Mouse (Mus musculus): ENCODE data around the gene Lrrd1. TPM values are rescaled to one million over a fixed set of nuclear protein-coding genes. Genes with fewer than 3 reads are reported as not detected.

Lrrd1 gene
- total RNA-seq, 2 experiments from 2014 or later, result 0.08 TPM; not detected in 1

Other genes starting within 250 kb of the Lrrd1 start
- gene Pex1, start 249.1 kb upstream of the Lrrd1 start, total RNA-seq (2021), result 1 to 10 TPM; 6.4 to 7.1 TPM
- gene Rbm48, start 248.6 kb upstream of the Lrrd1 start, total RNA-seq (2021), result 1 to 10 TPM; 4.3 to 4.7 TPM
- gene Tmbim7, start 194.0 kb upstream of the Lrrd1 start, total RNA-seq (2021), result not detected
- gene Gatad1, start 188.0 kb upstream of the Lrrd1 start, total RNA-seq (2021), result 10 to 100 TPM; 70.8 to 78.5 TPM
- gene Ankib1, start 42.2 kb upstream of the Lrrd1 start, total RNA-seq (2021), result 10 to 100 TPM; 14.5 to 17.3 TPM
- gene Krit1, start 42.0 kb upstream of the Lrrd1 start, total RNA-seq (2021), result 10 to 100 TPM; 14.5 to 15.3 TPM
- 1 to 10 TPM; 1.3 TPM for gene Mterf1a, start 48.8 kb downstream of the Lrrd1 start, total RNA-seq (2021)
- 10 to 100 TPM; 37.2 to 45.0 TPM for gene Akap9, start 82.9 kb downstream of the Lrrd1 start, total RNA-seq (2021)

All from gastrocnemius, postnatal 25 days (tissue).